Mouse (Mus musculus): ENCODE results near the gene Cav2.

The Cav2 gene

DNA sequence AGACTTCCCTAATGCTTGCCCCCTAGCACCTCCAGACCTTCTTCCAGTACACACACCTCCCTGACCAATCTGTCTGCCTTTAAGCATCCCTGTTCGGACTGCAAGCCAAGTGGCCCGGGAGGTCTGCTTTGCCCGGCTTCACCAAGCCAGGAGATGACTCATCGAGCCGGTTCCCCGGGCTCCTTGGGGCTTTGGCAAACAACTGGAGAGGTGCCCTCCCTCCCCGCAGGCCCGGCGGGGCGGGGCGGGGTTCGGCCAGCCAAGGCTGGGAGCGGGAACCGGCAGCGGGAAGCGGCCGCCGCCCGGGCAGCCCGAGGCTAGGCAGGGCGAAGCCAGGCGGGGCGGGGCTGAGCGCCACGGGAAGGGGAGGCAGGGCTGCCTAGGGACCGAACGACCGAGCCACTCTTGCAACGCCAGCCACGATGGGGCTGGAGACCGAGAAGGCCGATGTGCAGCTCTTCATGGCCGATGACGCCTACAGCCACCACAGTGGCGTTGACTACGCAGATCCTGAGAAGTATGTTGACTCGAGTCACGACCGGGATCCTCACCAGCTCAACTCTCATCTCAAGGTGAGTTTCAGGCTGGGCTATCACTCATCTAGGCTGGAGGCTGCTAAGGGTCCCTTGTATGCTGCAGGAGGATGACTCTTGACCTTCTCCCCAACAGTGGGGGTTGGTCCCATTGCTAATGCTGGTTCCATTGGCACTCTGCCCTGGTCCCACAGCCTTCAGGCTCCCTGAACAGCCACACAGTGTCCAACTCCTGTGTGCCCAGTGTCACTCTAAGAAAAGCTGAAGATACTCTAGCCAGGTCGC lies at the start of gene Cav2:
TSS of gene Cav2 (plus strand) at position 247 of the 818 bp plus-strand sequence.
- peak; percentile 40 for DNase-seq

DNA sequence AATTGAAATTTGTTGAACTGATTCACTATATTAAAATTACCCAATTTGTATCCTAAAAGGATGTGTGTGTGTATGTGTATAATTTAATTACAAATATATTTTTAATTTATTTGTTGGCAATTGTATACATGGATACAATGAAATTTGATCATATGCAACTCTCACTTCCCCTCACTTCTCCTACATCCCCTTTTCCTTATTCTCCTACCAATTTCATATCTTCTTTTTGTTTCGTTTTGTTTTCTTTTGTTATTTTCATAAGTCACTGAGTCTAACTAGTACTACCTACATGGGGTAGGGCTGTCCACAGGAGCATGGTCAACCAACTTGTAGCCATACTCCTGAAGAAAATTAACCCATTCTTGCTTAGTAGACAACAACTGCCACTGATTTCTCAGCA lies 41.3 kb upstream of the Cav2 start:
- no peak for DNase-seq

DNA sequence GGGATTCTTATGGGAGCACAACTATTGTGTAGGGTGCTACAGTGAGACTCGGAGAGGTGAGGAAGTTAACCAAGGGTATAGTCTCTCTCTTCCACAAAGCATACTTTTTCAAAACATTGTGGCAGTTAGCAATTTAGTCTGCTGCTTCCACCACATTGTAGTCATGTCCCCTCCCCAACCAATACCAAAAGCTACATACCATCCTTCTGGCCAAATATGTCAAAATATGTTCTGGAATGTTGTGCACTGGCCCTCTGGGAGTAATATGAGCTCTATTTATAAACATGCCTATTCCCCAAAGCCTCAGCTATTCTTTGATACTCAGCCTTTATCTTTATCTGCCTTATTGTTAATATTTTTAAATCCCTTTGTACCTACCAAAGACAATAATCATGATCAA lies 40.0 kb upstream of the Cav2 start:
- no peak for DNase-seq

DNA sequence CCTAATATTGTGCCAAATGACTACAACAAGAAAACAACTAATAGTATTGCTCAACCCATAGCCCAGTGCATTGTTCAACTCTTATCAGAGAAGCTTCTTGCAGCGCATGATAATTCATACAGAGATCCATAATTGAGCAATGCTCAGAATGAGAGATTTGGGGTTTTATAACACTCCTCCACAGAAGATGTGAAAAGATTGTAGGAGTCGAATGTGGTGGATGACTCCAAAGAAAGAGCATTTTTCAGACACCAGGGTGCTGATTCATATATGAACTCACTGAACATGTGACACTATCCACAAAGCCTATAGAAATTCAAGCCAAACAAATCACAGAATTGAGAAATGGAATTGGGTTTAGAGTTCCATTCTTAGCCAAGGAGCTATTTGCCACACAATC lies 34.0 kb upstream of the Cav2 start:
- DNase-seq, result no peak

DNA sequence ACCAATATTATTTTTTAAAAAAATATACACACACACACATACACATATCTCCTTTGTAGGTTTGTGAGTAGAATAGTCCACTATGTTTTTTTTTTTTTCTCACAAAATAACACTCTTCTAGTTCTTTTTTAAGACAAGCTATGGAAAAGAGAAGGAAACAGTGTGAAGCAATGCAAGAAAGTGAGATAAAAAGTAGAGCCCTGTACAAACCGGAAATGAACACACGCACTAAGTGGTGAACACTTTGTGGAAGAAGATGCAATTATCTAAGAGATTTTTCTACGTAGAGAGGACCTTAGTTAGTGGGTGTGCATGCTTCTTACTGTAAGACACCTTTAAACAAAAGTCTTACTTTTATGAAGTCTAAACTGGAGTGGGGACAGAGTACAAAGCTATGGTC lies 33.3 kb upstream of the Cav2 start:
- DNase-seq, result no peak

DNA sequence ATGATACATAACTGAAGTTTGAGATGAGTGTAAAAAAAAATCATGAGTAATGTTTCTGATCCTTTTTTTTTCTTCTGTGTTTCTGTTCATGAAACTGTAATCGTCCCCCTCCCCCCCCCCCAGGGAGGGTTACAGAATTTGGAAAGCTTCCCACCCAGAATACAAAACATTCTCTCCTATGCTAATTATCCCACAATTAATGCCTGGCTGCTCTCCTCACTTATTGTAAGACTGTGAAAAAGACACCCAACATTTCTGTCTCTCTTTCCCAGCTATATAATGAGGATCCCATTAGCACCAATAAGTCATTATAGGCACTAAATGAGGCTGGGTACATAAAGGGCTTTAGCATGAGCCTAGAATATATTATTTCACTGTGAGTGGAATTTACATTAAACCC lies 32.7 kb upstream of the Cav2 start:
- DNase-seq, result no peak

DNA sequence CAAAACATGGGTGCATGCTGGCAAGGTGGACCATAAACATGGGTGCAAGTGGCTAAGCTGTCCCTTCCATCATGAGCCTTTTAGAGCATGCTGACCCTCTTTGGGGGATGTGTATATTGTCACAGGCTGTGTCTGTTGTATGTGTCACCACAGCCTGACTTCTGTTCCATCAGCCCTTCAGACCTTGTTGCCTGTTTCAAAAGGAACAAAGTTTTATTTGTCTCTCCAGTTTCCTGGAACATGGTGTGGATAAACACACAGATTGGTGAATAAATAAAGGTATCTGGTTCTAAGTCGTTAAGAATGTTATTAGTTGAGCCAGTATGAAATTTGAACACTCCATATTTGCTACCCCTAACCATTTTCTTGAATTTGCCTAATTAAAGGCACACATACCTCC lies 29.0 kb upstream of the Cav2 start:
- no peak for DNase-seq

DNA sequence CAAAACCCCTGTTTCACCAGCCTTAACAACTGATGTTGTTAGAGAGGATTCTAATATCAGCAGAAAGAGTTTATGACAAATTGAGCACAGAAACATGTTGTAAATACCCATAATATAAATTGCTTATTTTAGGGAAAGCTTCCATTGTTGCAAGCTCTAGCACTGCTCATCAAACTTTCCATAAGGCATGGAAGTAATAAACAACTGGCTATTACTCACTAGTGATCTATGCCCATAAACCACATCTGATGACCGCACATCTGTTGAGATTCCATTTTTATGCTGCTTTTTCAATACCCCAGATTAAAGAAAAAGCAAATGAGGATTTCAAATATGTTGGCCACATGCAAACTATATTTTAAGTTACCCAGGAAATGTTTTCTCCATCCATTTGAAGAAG lies 22.8 kb upstream of the Cav2 start:
- DNase-seq, result no peak

DNA sequence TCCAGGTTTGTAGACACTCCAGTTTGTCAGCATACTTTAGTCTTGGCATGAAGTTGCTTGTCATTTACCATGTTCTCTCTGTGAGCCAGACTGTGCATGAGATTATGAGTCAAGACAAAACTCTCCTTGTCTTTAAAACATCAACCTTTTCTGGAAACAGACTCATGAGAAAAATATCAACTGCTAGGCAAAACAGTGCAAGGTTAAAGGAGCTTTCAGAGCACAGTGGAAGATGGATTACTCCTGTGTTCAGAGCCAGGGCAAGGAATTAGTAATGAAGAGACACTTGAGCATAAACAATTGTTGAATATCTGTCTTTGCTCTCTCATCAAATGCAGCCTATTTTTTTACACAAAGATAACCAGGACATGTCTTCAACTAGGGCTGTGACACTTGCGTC lies 22.1 kb upstream of the Cav2 start:
- DNase-seq, result no peak

DNA sequence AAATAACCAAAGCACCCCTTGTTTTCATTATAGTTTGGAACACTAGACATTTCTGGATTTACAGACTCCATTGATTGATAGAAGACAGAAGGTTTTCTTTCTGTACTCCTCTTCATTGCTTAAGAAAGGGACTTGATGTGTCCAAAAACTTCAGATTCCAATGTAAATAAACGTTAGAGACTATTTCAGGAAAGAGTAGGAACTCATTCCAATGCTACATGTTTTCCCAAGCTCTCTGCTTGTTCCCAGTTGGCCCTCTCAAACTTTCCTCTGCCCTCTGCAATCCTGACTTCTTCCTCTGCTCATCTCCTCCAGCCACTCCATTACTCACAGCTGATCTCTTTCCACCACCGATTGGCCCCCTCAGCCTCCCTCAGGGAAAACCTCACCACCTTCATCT lies 18.2 kb upstream of the Cav2 start:
- no peak for DNase-seq

DNA sequence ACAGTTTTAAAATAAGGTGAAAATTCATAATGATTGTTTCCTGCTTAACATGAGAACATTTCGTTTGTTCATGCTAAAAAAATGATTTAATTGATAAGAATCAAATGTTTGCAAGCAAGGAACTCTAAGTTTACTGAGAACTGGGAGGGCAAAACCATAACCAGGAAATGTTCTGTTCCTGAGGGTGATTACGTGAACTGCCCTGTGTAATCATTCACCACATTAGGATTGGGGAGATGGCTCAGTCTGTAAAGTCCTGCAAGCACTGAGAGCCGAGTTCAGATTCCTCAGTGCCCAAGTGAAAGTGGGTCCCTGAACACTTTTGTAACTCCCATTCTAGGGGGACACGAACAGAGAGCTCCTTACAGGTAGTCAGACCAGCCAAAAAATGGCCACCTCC lies 15.9 kb upstream of the Cav2 start:
- DNase-seq, result no peak

DNA sequence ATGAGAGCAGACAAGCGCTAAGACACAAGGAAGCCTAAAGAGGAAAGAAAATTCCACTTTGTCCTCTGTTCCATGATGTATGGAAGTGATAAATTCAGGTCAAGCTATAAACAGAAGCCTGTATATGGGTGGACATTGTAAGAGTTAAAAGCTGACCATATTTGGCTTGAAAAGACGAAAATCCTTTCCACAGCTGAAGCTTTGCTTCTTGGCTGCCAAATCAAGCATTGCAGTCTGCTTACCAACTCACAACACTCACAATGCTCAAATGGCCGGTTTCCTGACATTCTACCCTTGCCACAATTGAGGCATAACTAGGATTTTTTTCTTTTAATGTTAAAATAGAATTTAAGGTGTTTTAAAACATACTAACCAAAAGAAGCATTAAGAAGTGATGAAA lies 14.5 kb upstream of the Cav2 start:
- DNase-seq, result no peak

DNA sequence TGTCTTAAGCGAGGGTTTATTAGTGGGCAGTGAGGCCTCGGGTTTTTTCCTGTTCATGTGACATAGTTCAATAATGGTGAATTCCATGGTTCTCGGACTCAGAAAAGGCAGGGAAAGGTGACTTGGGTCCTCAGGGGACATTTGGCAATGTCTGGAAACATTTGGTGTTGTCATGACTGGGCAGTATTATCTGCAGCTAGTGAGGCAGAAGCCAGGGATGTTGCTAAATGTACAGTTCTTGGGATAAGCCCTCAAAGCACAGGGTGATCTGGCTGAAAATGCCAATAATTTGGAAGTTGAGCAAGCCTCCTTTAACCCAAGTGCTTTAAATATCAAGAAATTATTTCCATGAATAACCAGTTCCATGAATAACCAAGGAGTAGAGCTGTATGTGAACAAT lies 2.6 kb upstream of the Cav2 start:
- no peak for DNase-seq

DNA sequence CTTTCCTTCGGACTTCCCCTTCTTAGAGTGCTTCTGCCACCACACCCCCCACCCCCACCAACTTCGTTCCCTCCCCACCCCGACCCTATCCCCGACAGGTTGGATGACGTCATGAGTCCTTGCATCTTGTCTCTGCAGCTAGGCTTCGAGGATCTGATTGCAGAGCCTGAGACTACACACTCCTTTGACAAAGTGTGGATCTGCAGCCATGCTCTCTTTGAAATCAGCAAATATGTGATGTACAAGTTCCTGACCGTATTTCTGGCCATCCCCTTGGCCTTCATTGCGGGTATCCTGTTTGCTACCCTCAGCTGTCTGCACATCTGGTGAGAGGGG lies 740 bp downstream of the Cav2 start:
- no peak for DNase-seq

DNA sequence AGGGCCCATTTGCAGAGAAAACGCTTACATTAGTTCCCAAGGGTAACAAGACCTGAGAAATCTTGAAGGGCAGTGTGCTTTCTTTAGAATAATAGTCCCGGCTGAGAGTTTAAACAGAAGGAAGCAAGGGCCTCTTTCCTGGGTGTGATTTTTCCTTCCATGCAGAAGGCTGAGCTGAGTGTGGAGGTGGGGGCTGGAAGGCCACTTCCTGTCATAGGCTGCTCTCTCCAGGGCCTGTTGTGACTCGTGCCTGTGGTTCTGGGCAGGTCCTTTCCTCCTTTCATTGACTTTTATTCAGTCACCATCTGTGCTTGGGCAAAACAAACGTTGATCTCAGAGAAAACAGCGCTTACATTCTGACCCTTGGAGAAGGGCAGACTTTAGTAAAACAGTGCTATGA lies 1.2 kb downstream of the Cav2 start:
- no peak for DNase-seq

DNA sequence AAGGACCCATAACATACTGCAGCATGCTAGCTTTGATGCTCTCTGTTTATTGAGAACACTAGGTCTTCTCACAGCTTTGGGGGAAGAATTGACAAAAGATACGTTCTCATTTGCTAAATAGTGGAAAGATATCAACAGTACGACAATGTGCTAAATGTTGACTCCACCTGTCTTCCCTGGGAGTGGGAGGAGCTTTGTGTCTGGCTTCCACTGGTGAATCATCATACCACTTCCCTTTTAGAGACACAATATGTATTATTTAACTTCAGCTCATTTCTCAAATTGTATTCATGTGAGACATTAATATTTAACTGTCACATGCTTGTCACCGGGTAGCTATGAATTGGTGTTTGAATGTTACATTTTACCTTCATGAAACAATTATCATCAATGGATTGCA lies 2.8 kb downstream of the Cav2 start:
- no peak for DNase-seq

DNA sequence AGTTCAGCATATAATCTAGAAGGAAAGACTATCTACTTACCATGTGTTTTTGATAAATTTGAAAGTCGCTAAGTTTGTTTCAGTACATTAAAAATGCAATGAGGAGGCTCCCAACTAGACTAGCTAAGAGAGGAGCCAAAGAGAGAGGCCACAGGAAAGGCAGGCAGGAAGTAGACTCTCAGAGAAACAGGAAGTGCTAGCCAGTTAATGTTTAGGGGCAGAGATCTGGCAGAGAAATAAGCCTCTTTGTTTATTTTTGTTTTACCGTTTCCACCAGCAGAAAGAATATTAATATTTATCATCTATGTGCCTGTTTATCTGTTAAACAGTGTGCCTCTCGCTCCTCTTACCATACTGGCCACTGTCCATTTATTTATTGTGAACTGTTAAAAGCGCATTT lies 5.4 kb downstream of the Cav2 start:
- DNase-seq, result no peak

DNA sequence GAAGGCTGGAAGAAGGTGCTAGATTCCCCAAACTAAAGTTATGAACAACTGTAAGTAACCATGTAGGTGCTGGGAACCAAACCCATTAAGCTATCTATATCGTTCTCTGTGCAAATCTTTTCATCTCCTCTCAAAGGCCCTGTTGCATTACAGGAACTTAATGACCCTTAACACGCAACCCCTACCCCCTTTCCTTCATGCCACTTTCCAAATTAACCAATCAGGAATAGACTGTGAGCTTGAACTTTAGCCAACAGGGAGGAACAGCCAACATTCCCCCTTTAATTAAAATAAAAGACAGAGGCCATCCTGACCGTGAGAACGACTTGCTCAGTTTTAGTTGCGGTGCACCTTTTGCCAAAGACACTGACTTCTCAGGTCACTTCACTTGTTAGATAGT lies 14.1 kb downstream of the Cav2 start:
- no peak for DNase-seq

DNA sequence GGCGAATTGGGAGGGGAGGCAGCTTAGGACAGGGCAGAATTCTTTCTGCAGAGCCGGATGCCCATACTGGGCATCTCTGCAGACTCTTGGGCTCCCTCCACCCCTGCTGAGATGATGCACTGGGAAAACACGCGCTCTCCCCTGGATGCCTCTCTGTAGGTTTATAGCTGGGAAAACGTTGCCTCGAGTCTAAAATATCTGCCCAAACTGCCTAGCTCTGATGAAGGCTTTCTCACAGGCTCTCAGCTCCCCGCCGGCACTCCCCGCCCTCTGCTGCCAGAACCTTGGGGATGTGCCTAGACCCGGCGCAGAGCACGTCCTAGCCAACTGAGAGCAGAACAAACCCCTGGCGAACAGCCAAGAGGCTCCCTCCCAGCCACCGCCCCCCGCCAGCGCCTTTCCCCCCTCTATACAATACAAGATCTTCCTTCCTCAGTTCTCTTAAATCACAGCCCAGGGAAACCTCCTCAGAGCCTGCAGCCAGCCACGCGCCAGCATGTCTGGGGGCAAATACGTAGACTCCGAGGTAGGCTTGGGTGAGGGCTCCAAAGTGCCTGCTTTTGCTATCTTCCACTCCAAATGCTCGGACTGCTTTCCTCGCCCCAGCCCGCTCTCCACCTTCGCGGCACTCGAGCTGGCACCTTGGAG lies 25.1 kb downstream of the Cav2 start, which contains the start of gene Cav1:
TSS of gene Cav1 (plus strand) at position 382 of the 648 bp plus-strand sequence.
- DNase-seq, result peak; percentile 68

DNA sequence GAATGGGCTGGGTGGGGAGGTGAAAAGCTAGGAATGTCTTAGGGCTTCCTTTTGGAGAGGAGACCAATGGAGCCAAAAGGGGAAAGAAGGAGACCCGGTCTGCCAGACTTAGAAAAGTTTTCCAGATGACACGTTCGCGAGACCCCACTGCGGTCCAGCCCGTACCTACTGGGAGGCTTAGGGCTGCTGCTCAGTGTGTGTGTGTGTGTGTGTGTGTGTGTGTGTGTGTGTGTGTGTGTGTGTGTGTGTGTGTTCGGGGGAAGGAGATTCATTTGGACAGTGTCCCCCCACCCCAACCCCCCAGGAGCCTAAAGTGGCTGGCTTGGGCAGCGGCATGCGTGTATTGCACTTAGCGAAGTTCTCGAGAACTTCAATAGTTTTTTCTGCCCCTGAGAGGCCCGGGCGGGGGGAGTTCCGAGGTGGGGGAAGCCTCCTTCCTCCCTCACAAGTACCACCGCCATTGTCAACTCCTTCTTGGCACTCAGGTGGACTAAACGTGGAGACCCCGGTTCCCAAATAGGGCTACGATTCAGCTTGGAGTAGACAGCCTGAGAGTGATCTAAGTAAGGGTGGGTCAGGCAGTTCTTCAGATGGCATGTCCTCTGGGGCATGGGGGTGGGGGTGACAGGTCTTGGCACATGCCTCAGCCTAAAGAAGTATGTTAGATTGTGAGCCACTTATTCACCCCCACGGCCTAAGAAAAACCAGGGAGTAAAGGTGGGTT lies 25.8 kb downstream of the Cav2 start:
- DNase-seq, result peak; percentile 24

DNA sequence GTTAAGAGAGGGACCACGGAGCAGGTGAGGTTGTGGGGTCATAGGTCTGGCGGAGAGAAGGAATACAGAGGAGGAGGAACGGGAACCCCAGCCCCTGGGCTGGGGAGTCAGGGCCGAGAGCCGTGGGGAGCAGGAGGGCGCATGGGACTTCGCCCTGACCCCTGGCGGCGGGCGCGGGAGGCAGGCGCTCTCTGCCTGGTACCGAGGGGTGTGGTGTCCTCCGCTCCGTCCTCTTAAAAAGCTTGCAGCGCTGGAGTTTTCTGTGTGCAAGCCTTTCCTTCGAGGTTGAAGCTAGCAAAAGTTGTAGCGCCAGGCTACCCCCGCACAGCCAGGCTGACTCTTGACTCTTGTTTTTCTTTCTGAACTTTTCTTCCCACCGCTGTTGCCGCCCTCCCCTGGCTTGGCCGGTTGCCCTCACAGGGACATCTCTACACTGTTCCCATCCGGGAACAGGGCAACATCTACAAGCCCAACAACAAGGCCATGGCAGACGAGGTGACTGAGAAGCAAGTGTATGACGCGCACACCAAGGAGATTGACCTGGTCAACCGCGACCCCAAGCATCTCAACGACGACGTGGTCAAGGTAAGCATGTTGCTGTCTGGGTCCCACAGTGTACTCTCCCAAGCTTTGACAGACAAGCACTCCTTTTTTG lies 26.6 kb downstream of the Cav2 start:
- peak; percentile 58 for DNase-seq

DNA sequence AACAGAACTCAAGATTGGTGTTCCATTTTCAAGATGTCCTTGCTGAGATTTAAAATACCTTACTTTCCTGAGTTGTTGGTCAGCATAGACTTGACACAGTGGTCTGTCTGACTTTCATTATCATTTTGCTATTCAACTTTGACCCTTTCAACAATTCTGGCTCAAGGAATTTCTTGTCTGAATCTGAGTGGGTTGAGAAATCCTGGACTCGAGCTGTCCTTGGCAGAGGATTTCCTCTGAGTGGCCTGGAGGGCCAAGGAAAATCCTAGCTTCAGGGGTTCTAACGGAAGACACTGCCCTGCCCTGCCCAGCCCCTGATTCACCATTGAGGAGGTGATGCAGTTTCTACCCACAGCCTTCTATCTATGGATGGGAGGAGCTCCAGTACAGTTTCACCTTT lies 27.7 kb downstream of the Cav2 start:
- no peak for DNase-seq

DNA sequence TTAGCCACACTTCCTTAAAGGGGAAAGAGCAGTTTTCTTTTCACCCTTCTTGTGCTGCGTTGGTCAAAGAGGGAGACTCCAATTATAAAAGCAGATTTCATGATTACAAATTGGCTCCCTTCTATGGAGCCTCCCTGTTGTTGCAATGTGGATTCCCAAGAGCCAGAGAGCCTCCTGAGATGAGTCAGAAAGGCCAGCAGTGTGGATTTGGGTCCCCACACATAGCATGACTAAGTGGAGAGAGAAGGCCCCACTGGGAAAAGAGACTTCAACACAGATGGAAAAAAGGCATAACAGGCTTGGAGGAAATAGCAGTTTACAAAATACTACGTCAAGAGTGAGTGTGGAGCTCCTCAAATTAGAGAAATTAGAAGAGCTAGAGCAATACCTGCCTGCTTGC lies 28.3 kb downstream of the Cav2 start:
- DNase-seq, result no peak

DNA sequence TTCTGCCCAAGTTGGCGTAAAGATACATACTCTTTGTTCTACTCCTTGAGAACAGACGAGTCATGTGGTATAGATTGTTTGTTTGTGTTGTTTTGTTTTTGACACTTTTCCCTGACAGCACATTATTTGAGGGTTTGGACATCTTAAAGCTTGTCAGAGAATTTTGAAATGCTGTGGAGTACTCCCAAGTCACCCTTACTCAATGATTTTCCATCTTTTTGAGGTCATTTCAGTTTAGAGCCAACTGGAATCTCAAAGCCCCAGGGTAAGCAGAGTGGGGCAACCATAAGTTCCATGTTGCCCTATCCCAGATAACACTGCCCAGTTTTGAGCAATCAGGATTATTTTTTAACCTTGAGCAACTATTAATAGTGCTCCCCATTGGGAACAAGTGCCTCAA lies 33.3 kb downstream of the Cav2 start:
- no peak for DNase-seq
